Comparison of ENCODE assay signal across 9 mouse cellular contexts in genomic region chr6:91076249-91076648, GRCm38 (mm10). TPM values are rescaled to one million over a fixed set of nuclear protein-coding genes. Genes with fewer than 3 reads are reported as not detected.
DNase-seq lines count a peak whose midpoint lies in the region; ATAC-seq lines count a peak whose summit lies in the region.
"Had no signal": no experiment of that assay in that cellular context is flagged by ENCODE, and none has a peak within 500 bp of the region (broad histone marks: within the 10 kb centered on the region; RNA-seq: fewer than 3 reads in every experiment).

No protein-coding gene starts in this region.

- H3K27ac ChIP-seq in heart, embryonic 12.5 days (ENCODE audit: poor library complexity, severe bottlenecking): peak overlapping the region; percentile 82
- H3K27ac ChIP-seq in stomach, embryonic 14.5 days (ENCODE audit: low read length): no peak overlapping the region
- H3K27ac ChIP-seq: kidney, postnatal 0 days had no signal

- H3K27me3 ChIP-seq in heart, embryonic 12.5 days (replicated peaks): no peaks in the 10 kb centered on the region
- no peaks in the 10 kb centered on the region for H3K27me3 ChIP-seq in stomach, embryonic 14.5 days (ENCODE audit: control insufficient read depth, insufficient read depth, low read length)

- H3K4me3 ChIP-seq in heart, embryonic 12.5 days: no peak overlapping the region
- H3K4me3 ChIP-seq in stomach, embryonic 14.5 days (ENCODE audit: low read depth, low read length): no peak overlapping the region

- peaks cover 12% of the 10 kb centered on the region for H3K9me3 ChIP-seq in heart, embryonic 12.5 days (replicated peaks)
- H3K9me3 ChIP-seq in stomach, embryonic 14.5 days (ENCODE audit: control insufficient read depth, low read depth, low read length): no peaks in the 10 kb centered on the region

- no peak overlapping the region for H3K9ac ChIP-seq in heart, embryonic 12.5 days
- H3K9ac ChIP-seq in stomach, embryonic 14.5 days (replicated peaks; ENCODE audit: low read depth, low read length): no peak overlapping the region

- peaks cover 18% of the 10 kb centered on the region for H3K4me1 ChIP-seq in heart, embryonic 12.5 days (replicated peaks)
- no peaks in the 10 kb centered on the region for H3K4me1 ChIP-seq in stomach, embryonic 14.5 days (ENCODE audit: control insufficient read depth, insufficient read depth, low read length)

- peak; percentile 14 for DNase-seq in urinary bladder, postnatal 25 days (ENCODE audit: low spot score)
- DNase-seq in urinary bladder, adult 2 months (ENCODE audit: low spot score): no peak
- peak; percentile 59 to 63 for DNase-seq in cerebellum, postnatal 36 days
- peak; percentile 84 to 87 for DNase-seq in left cerebral cortex, adult 9 months (ENCODE audit: low spot score in 2 of 2)

- 34% methylated on average over 9 of the region's 9 CpGs for WGBS in heart, embryonic 12.5 days
- 73% methylated on average over 9 of the region's 9 CpGs for whole genome bisulfite sequencing in stomach, embryonic 14.5 days

- peak; percentile 83 for ATAC-seq in heart, embryonic 12.5 days (ENCODE audit: insufficient number of reproducible peaks, low FRiP score)
- ATAC-seq in stomach, embryonic 14.5 days (ENCODE audit: insufficient number of reproducible peaks, insufficient read depth, low FRiP score, low read depth): peak; percentile 62; the same call in 1 of the 2 replicates
- no peak for ATAC-seq in granulocyte monocyte progenitor cell, adult 5-6 weeks (replicated peaks; ENCODE audit: poor library complexity, severe bottlenecking)
- ATAC-seq in inflammation-experienced regulatory T-cells, adult 6 months: no peak

- peaks cover 16% of the 10 kb centered on the region for H3K36me3 ChIP-seq in heart, embryonic 12.5 days
- no peaks in the 10 kb centered on the region; the same call in 1 of the 2 replicates for H3K36me3 ChIP-seq in stomach, embryonic 14.5 days (ENCODE audit: control insufficient read depth, insufficient read depth, low read length)

- H3K4me2 ChIP-seq in heart, embryonic 12.5 days: peak overlapping the region; percentile 27; the same call in 1 of the 2 replicates
- H3K4me2 ChIP-seq in stomach, embryonic 14.5 days (replicated peaks; ENCODE audit: low read depth, low read length): no peak overlapping the region

RNA-seq across cellular contexts. Expression of gene Nup210, which starts 40.4 kb away (rescaled TPM):
- 1.3 and 2.8 TPM in 2 replicates for polyA plus RNA-seq in urinary bladder, adult 2 months (2012; rRNA removed)
- 10.7 and 11.2 TPM in 2 replicates for polyA plus RNA-seq in heart, embryonic 12.5 days (2016; fragmentation: Nextera tagmentation; extraction: Ambion mirVana)
- 11.6 and 13.1 TPM in 2 replicates for polyA plus RNA-seq in stomach, embryonic 14.5 days (2014; fragmentation: Nextera tagmentation; extraction: Ambion mirVana)
- 209 and 244 TPM in 2 replicates for total RNA-seq in granulocyte monocyte progenitor cell, adult 5-6 weeks (2014; fragmentation: Nextera tagmentation)
- 201 and 270 TPM in 2 replicates for total RNA-seq in granulocyte monocyte progenitor cell, adult 5-6 weeks (2017)
- 10 to 100 TPM; 51.5 to 81.0 (median 66.2) TPM for polyA plus RNA-seq in inflammation-experienced regulatory T-cells, adult 6 months (2017; shearing (Covaris generic))

Comparison
In these comparisons a context has a peak if more than half of its experiments do, and no peak if none do; other contexts are left out.
1. ATAC-seq: peak in heart, embryonic 12.5 days (single experiment) and stomach, embryonic 14.5 days (single experiment); none in granulocyte monocyte progenitor cell, adult 5-6 weeks (single experiment) and inflammation-experienced regulatory T-cells, adult 6 months (single experiment).